Mouse (Mus musculus): ENCODE data around the gene Bola1.
A peak's percentile ranks its signal among the peaks of the same experiment; 100 is the strongest.
"Not testable (repeated sequence)": the region's sequence is repeated elsewhere in the genome, so short reads cannot be mapped to it uniquely, and the experiment has no call there.

The Bola1 gene

DNA sequence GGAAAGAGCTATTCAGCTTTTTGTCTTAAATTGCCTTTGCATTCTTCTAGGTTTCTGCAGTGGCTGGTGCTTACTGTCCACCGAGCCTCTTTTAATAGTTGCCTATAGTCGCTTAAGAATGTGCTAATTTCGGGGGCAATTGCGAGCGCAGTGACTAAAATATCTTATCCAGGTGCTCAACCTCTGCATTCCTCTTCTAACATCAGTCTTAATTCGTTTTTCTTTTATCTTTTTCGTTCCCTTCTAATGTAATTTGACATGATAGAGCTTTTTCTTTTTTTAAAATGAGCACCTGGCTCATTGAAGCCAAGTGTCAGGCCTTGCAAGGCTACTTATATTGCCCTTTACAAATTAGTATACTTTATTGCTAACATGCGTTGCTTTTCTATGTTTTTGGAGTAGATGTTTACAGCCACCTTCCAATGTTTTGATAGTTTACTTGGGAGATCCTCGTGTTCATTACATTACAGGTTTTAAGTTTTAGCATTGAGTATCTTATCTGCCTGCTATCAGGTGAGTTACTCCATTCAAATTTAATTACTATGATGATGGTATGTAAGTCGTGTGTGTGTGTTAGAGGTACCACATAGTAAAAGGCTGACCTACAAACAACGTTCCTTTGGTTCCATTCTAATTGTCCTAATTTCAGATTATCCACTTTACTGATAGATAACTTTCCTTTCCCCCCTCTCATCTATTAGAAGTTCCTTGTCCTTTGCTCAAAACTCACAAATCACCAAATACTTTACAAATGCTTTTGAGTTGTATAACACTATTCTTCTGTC lies 28.0 kb upstream of the Bola1 start:
- peak; percentile 31 for DNase-seq (ENCODE audit: low spot score)

- not testable (repeated sequence) for DNase-seq (ENCODE audit: low spot score)
Measured at GRCm38 (mm10) chr3:96246427-96246856, 26.9 kb upstream of the Bola1 start, which contains the start of gene Hist2h3c1. Gene Hist2h3c1 (plus strand): TSS chr3:96246685.

DNA sequence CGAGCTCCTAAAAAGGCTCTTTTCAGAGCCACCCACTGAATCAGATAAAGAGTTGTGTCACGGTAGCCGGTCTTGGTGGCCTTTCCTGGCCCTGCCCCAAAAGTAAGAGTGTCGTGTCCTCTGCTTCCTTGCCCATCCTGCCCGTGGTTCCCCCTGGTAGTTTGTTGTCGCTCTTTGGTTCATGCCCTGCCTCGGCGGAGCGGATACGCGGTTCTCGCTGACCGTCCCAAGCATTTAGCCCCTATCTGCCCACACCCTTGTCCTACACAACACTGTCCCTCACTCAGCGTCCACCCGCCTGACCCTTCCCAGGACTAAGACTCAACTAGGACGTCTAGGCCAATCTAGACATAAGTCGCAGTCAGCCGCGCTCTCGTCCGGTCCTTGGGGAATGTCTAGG lies 26.5 kb upstream of the Bola1 start:
- not testable (repeated sequence) for DNase-seq (ENCODE audit: low spot score)

- peak; percentile 77 for DNase-seq (ENCODE audit: low spot score)
Measured at GRCm38 (mm10) chr3:96245003-96245886, 25.7 kb upstream of the Bola1 start, which contains the start of gene Hist2h2aa1. Gene Hist2h2aa1 (plus strand): TSS chr3:96245497.

GRCm38 (mm10) chr3:96243921-96244572 lies 24.5 kb upstream of the Bola1 start:
- no peak for DNase-seq (ENCODE audit: low spot score)

- DNase-seq (ENCODE audit: low spot score) = no peak
Measured at GRCm38 (mm10) chr3:96240799-96241197, 21.3 kb upstream of the Bola1 start.

DNA sequence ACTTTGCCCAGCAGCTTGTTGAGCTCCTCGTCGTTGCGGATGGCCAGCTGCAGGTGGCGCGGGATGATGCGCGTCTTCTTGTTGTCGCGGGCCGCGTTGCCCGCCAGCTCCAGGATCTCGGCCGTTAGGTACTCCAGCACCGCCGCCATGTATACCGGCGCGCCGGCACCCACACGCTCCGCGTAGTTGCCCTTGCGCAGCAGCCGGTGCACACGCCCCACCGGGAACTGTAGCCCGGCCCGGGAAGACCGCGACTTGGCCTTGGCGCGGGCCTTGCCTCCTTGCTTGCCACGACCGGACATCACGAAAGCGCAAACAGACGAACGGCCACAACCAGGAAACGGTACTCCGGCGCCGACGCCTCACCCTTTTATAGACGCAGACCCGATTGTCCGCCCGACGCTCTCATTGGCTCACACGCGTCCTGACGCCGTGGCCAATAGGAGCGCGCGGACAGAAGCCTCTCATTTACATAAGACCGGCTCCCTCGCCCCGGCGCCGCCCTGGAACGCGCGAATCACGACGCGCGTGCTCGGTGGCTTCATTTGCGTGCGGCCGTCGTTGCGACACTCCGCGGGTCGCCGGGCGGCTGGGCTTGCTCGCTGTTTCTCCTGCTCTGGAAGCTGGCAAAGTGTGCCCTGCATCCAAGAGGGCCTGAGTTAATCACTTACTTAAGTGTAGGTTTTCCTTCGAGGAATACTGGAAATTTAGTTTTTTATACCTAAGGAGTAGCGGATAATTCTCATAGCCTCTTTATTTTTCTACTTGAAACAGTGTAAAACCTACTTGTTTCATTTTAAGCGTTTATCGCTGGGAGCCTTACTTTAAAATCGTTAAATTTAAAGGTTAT lies 20.7 kb upstream of the Bola1 start, which contains the start of gene Hist2h2aa2:
Gene Hist2h2aa2 (minus strand): TSS at position 328 of the 850 bp plus-strand sequence.
- DNase-seq (ENCODE audit: low spot score) = peak; percentile 78

DNA sequence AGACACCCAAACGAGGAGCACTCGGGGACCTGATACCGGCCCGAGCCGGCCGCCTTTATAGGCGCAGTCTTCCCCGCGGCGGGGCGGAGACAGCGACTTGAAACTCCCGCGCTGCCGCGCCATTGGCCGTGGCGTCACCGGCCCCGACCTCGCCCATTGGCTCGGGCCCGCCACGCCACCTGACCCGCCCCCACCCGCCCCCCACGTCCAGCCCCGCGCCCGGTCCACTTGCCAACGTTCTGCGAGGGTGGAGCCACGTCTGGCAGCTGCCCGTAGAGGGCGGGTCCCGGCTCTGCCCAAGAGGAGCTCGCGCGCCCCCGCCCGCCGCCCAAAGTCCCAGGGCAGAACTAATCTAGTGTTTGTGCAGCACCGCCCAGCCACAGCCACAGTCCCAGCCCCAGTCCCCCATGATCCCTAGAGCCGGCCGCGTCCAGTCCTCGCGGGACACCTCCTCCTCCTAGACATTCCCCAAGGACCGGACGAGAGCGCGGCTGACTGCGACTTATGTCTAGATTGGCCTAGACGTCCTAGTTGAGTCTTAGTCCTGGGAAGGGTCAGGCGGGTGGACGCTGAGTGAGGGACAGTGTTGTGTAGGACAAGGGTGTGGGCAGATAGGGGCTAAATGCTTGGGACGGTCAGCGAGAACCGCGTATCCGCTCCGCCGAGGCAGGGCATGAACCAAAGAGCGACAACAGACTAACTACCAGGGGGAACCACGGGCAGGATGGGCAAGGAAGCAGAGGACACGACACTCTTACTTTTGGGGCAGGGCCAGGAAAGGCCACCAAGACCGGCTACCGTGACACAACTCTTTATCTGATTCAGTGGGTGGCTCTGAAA lies 19.7 kb upstream of the Bola1 start, which contains the start of gene Hist2h3c2:
Gene Hist2h3c2 (minus strand): TSS at position 174 of the 840 bp plus-strand sequence.
- DNase-seq (ENCODE audit: low spot score) = not testable (repeated sequence)

DNA sequence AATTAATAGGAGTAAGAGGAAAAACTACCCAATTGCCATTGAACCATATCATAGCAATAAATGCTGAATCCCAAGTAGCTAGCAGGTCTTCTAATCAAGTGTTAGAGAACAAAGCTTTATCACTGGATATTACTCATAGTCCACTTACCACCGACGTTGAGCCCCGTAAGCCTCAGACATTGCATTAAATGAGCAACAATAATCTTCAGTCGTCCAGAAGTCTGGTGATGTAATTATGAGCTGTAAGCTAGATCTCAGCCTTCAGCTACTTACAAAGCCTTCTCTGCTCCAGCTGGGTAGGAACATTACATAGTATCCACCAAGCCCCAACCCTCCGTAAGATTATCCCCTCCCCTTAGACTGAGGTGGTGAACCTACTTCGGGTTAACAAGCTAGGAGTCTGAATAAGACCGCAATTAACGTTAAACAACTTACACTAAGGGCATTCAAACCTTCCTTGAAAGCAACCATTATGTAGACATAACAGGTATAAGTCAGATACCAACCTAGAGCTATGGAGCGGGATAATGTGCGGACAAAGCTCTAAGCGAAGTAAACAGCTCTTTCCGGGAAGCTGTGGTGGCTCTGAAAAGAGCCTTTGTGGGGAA lies 18.5 kb upstream of the Bola1 start:
- peak; percentile 72 for DNase-seq (ENCODE audit: low spot score)

GRCm38 (mm10) chr3:96237335-96237903 lies 17.9 kb upstream of the Bola1 start:
- DNase-seq (ENCODE audit: low spot score) = peak; percentile 60

DNA sequence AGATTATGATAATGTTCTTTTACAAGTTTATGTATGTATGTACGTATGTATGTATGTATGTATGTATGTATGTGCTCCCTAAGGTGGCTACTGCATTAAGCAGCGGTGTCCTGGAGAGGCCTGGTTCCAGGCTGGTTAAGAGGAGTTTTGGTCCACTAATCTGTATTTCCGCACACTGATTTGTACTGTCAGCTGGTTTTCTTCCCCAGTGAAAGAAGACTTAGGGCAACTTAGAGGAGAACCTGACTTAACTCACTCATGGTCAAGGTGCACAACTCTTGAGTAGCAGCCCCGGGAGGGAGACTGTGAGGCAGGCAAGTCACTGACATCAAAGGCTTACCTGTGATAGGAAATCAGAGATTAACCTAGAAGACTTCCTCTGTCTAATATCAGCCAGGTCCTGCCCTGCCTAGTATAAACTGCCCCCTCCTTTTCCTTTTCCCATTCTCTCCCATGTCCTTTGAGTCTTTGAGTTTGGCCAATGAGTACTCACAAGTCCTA lies 17.4 kb upstream of the Bola1 start:
- peak; percentile 27 for DNase-seq (ENCODE audit: low spot score)

DNA sequence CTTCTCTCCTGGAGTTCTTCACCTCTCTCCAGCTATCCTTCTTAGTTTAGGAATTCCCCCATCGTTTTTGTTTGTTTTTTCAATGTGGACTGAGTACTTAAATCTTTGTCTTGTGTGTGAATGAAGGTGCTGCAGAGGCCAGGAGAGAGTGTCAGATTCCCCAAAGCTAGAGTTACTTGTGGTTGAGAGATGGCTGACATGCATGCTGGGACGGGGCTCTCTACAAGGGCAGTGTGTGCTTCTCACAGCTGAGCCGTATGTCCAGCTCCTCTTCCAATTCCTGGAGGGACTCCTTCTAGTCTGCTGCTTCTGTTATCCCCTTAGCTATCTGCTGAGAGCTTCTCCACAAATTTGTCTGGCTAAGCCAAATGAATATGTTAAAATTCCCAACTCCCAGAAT lies 16.3 kb upstream of the Bola1 start:
- no peak for DNase-seq (ENCODE audit: low spot score)

- no peak for DNase-seq (ENCODE audit: low spot score)
Measured at GRCm38 (mm10) chr3:96234914-96235313, 15.4 kb upstream of the Bola1 start.

DNA sequence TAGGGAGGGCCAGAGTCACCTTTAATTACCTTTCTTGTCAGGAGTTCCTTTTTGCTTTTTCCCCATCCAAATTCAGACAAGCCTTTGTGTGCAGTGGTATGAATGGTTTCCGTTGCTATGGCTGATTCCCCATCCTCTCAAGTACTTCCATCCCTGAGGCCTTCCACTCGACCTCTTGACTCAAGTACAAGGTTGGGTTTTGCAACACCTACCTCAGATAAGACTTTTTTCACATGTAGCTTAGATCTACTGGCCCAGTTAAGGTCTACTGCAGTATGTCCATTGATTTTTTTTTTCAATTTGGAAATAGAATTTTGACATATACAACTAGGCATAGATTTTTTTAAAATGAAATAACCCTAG lies 12.2 kb upstream of the Bola1 start:
- no peak for DNase-seq (ENCODE audit: low spot score)

DNA sequence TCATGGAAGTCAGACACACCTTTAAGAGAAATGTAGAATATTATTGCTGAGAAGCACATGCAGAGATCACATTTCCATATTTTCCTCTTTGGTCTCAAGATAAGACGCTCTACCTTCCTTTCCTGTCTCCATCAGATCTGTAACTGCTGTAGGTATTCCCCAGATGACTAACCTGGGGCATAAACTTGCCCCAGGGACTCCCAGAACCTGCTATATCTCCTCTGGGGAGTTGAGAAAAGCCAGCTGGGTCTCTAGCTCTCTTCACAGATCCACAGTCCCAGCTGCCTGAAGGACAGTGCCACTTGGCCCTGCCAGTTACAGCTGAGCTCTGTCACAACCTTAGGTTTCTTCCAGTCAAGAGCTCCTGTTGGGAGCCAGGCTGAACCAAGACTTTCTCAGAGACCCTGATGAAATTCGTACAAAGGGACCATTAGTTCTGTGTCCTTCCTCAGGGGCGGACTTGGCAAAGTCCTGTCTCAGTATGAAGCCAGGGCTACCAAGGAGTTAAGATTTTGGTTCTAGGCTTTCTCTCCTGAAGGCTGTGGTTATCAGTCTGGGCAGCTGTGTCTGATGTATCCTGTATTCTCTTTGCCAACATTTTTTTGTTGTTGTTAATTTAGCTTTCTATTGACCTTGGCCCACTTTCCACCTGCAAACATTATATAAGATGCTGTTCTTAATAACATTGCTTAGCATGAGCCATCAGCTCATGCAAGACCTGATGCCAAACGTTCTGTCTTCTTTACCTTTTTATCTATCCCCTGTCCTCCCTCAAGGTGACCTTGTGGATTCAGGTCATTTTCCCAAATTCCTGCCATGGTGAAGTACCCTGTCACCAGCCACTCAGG lies 11.6 kb upstream of the Bola1 start:
- DNase-seq (ENCODE audit: low spot score) = no peak

GRCm38 (mm10) chr3:96230404-96230803 lies 10.9 kb upstream of the Bola1 start:
- no peak for DNase-seq (ENCODE audit: low spot score)

- DNase-seq (ENCODE audit: low spot score) = no peak
Measured at GRCm38 (mm10) chr3:96228828-96229227, 9.3 kb upstream of the Bola1 start.

Measured in embryo, embryonic 10 days (tissue).